Mouse (Mus musculus) heart, embryonic 10.5 days (tissue): Measurements from ENCODE around the gene Gm40193. TPM values are rescaled to one million over a fixed set of nuclear protein-coding genes. Genes with fewer than 3 reads are reported as not detected.

Experiments
- DNase-seq: peaks from one replicate; pipeline ENCODE4 v3.0.0-alpha.2; 2017; ENCODE audit warnings: low spot score
- H3K27ac ChIP-seq: fragments of 300-500 bp; sonication (generic); 2 replicates; pipeline ENCODE4 v1.5.1; 2016; ENCODE audit warnings: mild to moderate bottlenecking
- H3K27me3 ChIP-seq: fragments of 300-500 bp; sonication (generic); 2 replicates; pipeline ENCODE4 v1.6.1; 2016; ENCODE audit warnings: mild to moderate bottlenecking; ENCODE audit not compliant: poor library complexity, insufficient read depth, severe bottlenecking
- H3K36me3 ChIP-seq: fragments of 300-500 bp; sonication (generic); 2 replicates; pipeline ENCODE4 v1.6.1; 2016; ENCODE audit warnings: mild to moderate bottlenecking, moderate library complexity
- H3K4me1 ChIP-seq: fragments of 300-500 bp; sonication (generic); 2 replicates; pipeline ENCODE4 v1.6.1; 2016; ENCODE audit warnings: mild to moderate bottlenecking
- H3K4me3 ChIP-seq: fragments of 300-500 bp; sonication (generic); 2 replicates; pipeline ENCODE4 v1.5.1; 2016; ENCODE audit warnings: mild to moderate bottlenecking, moderate library complexity
- H3K9me3 ChIP-seq: fragments of 300-500 bp; sonication (generic); 2 replicates; pipeline ENCODE4 v1.6.1; 2016; ENCODE audit warnings: mild to moderate bottlenecking, moderate library complexity
- WGBS: fragments of 180-500 bp; shearing (Covaris S2); methylation state at CpG from one replicate; pipeline ENCODE4 v1.1.7; 2016; 5-methylcytosine and 5-hydroxymethylcytosine counted together
- polyA plus RNA-seq: library from polyadenylated mRNA; unstranded; fragments of >200 nt; fragmentation: Nextera tagmentation; extraction: Ambion mirVana; gene quantifications from 2 replicates; pipeline ENCODE4 v1.2.1, GENCODE M21; 2016

Gene Gm40193
- polyA plus RNA-seq, 1 experiment from 2014 or later = not detected

DNA sequence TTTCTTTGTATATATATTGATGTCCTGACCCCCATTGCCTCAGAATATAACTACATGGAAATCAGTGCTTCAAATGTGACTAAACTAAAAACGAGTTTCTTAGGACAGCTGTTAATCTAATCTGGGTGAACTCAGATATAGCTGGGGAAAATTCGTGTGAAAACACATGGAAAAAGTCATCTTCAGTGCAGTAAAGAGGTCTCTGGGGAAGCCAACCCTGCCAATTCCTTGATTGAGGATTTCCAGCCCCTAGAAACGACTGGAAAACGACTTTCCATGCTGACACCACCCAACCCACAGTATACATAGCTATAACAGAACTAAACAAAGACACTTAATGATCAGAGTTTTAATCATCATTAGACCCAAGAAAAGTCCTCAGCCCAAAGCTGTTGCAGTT is 44.9 kb downstream of the Gm40193 start:
- Histone ChIP-seq H3K27ac (no peak overlapping the region), H3K9me3 (peaks cover 4% of the 10 kb centered on the region; the same call in 1 of the 2 replicates), H3K4me3 (no peak overlapping the region), H3K27me3 (no peaks in the 10 kb centered on the region), H3K4me1 (no peaks in the 10 kb centered on the region), H3K36me3 (no peaks in the 10 kb centered on the region)
- no peak for DNase-seq
- 32% methylated on average over 4 of the region's 4 CpGs for WGBS

DNA sequence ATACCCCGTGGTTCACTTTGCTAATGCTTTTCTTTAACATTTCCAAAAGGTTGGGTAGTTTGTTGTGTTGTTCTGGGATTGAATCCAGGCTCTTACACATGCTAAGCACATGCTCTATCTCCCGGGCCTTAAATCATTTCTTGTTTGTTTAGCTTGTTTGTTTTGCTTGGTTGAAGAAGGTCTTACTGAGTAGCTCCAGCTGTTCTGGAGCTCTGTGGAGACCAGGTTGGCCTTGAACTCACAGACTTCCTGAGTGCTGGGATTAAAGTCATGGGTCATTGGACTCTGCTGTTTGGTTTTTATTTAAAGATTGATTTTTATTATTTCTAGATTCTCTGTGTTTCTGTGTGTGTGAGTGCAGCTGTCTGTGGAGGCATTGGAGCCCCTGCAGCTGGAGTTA is 47.2 kb downstream of the Gm40193 start:
- Histone ChIP-seq H3K4me1 (no peaks in the 10 kb centered on the region), H3K4me3 (no peak overlapping the region), H3K36me3 (no peaks in the 10 kb centered on the region), H3K27ac (no peak overlapping the region), H3K27me3 (no peaks in the 10 kb centered on the region), H3K9me3 (no peaks in the 10 kb centered on the region)
- WGBS = 64% methylated on average over 2 of the region's 2 CpGs
- DNase-seq = no peak

Other genes starting within 250 kb of the Gm40193 start
- gene Alox12e, start 210.3 kb downstream of the Gm40193 start, polyA plus RNA-seq = not detected in 2 replicates
- 0.13 and 0.14 TPM in 2 replicates for gene Alox15, start 180.9 kb downstream of the Gm40193 start, polyA plus RNA-seq
- 37.9 and 42.9 TPM in 2 replicates for gene Pelp1, start 122.9 kb downstream of the Gm40193 start, polyA plus RNA-seq
- gene Arrb2, start 100.3 kb downstream of the Gm40193 start, polyA plus RNA-seq = 11.5 and 19.3 TPM in 2 replicates
- gene Med11, start 81.0 kb downstream of the Gm40193 start, polyA plus RNA-seq = 31.0 and 37.5 TPM in 2 replicates
- gene Zmynd15, start 73.5 kb downstream of the Gm40193 start, polyA plus RNA-seq = 0.73 and 1.2 TPM in 2 replicates
- 3.7 and 6.0 TPM in 2 replicates for gene Cxcl16, start 73.0 kb downstream of the Gm40193 start, polyA plus RNA-seq
- gene Tm4sf5, start 27.7 kb downstream of the Gm40193 start, polyA plus RNA-seq = 6.2 and 7.4 TPM in 2 replicates
- gene Vmo1, start 18.3 kb downstream of the Gm40193 start, polyA plus RNA-seq = not detected in 2 replicates
- gene Gltpd2, start 13.7 kb downstream of the Gm40193 start, polyA plus RNA-seq = 0.25 and 4.3 TPM in 2 replicates
- gene Psmb6, start 7.6 kb downstream of the Gm40193 start, polyA plus RNA-seq = 825 and 969 TPM in 2 replicates
- gene Pld2, start 7.1 kb upstream of the Gm40193 start, polyA plus RNA-seq = 9.4 TPM in 2 replicates
- gene Mink1, start 29.9 kb upstream of the Gm40193 start, polyA plus RNA-seq = 12.6 and 14.9 TPM in 2 replicates
- not detected in 2 replicates for gene 4930544D05Rik, start 82.9 kb upstream of the Gm40193 start, polyA plus RNA-seq
- gene Chrne, start 86.3 kb upstream of the Gm40193 start, polyA plus RNA-seq = not detected in 2 replicates
- gene Gp1ba, start 106.2 kb upstream of the Gm40193 start, polyA plus RNA-seq = 1.6 and 1.9 TPM in 2 replicates
- gene Rnf167, start 114.3 kb upstream of the Gm40193 start, polyA plus RNA-seq = 68.3 and 74.4 TPM in 2 replicates
- gene Slc25a11, start 114.5 kb upstream of the Gm40193 start, polyA plus RNA-seq = 207 and 246 TPM in 2 replicates
- 2,022 and 2,208 TPM in 2 replicates for gene Pfn1, start 121.7 kb upstream of the Gm40193 start, polyA plus RNA-seq
- 188 and 256 TPM in 2 replicates for gene Eno3, start 124.3 kb upstream of the Gm40193 start, polyA plus RNA-seq
- gene Spag7, start 136.5 kb upstream of the Gm40193 start, polyA plus RNA-seq = 204 and 209 TPM in 2 replicates
- 12.0 and 12.5 TPM in 2 replicates for gene Camta2, start 155.2 kb upstream of the Gm40193 start, polyA plus RNA-seq
- 1.6 and 2.4 TPM in 2 replicates for gene Inca1, start 167.2 kb upstream of the Gm40193 start, polyA plus RNA-seq
- gene Kif1c, start 167.6 kb upstream of the Gm40193 start, polyA plus RNA-seq = 2.1 and 2.6 TPM in 2 replicates
- gene Zfp3, start 231.3 kb upstream of the Gm40193 start, polyA plus RNA-seq = 7.6 and 8.9 TPM in 2 replicates